Mouse (Mus musculus): ENCODE measurements around the gene Aldh8a1.
A peak's percentile ranks its signal among the peaks of the same experiment; 100 is the strongest.

The Aldh8a1 gene

GRCm38 (mm10) chr10:21376682-21377473 lies at the start of gene Aldh8a1:
TSS of gene Aldh8a1 (plus strand) at chr10:21377291.
- DNase-seq (ENCODE audit: low spot score) = no peak

- no peak for DNase-seq (ENCODE audit: low spot score)
These were observed 49.4 kb upstream of the Aldh8a1 start for GRCm38 (mm10) chr10:21327605-21328135.

GRCm38 (mm10) chr10:21334349-21335105 lies 42.6 kb upstream of the Aldh8a1 start:
- no peak for DNase-seq (ENCODE audit: low spot score)

GRCm38 (mm10) chr10:21335534-21335933 lies 41.6 kb upstream of the Aldh8a1 start:
- DNase-seq (ENCODE audit: low spot score) = no peak

- peak; percentile 31 for DNase-seq (ENCODE audit: low spot score)
These were observed 39.9 kb upstream of the Aldh8a1 start for GRCm38 (mm10) chr10:21337191-21337590.

DNA sequence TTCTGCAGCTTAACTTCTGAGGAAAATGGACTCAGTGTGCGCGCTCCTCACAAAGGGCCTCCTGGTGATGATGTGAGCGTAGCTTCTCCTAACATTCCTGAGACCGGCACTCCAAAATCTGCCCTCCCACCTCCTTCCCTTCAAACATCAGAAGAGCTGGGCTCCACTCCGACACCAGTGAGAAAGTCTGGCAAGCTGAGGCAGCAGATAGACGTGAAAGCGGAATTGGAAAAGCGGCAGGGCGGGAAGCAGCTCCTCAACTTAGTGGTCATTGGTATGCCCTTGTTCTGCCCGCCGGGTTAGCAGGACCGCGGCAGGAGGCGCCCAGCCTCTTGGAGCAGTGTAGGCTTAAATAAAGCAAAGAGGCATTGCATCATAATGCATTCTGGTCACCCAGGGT lies 35.4 kb upstream of the Aldh8a1 start:
- DNase-seq (ENCODE audit: low spot score) = no peak

- no peak for DNase-seq (ENCODE audit: low spot score)
These were observed 34.6 kb upstream of the Aldh8a1 start for GRCm38 (mm10) chr10:21342331-21343005.

DNA sequence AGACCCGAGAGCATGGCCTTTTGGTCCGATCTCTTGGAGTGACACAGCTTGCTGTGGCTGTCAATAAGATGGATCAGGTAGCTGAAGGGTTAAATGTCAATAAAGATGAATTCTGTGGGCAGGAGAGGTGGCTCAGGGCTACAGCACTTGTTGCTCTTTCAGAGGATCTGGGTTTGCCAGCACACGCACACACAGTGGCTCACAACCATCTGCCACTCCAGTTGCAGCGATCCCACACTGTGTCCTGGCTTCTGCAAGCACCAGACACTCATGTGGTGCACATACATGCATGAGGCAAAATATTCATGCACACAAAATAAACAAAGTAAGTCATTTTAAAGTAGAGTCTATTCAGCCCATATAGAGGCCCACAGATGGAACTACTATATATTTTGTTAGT lies 29.8 kb upstream of the Aldh8a1 start:
- no peak for DNase-seq (ENCODE audit: low spot score)

DNA sequence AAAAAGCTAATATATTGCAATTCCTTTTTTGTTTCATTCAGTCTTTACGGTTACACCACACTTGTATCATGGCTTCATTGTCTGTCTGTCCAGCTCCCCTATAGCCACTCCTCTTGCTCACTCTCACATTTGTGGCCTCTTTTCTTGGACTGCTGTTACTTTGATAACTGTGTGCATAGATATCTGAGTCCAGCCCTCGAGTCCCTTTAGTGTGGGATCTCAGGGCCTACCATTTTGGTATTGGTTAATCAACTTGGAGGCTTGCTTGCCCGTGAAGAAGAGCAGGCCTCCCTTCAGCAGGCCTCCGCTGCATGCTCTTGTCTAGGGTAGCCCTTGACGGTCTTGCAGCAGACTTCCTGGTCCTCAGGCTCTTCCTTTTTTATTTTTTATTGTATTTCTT lies 27.6 kb upstream of the Aldh8a1 start:
- DNase-seq (ENCODE audit: low spot score) = no peak

DNA sequence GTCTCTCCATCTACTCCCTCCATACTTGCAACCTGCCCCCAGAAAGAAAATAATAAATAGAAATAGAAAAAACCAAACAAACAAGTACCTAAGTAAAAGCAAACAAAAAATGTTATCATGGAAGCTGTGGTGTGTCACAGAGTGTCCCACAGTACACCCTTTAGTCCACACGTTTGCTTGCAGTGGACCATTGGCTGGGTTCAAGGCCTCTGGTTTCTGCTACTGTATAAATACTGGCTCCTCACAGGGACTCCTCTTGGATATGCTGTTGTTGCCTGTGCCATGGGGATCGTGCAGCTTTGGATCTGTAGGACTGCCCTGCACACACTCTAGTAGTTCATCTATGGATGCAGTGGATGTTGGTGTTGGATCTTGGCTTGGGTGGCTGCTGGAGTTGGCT lies 27.1 kb upstream of the Aldh8a1 start:
- DNase-seq (ENCODE audit: low spot score) = no peak

GRCm38 (mm10) chr10:21350531-21351515 lies 26.3 kb upstream of the Aldh8a1 start:
- DNase-seq (ENCODE audit: low spot score) = no peak

GRCm38 (mm10) chr10:21351766-21352165 lies 25.3 kb upstream of the Aldh8a1 start:
- no peak for DNase-seq (ENCODE audit: low spot score)

GRCm38 (mm10) chr10:21353890-21354289 lies 23.2 kb upstream of the Aldh8a1 start:
- DNase-seq (ENCODE audit: low spot score) = no peak

GRCm38 (mm10) chr10:21354506-21354905 lies 22.6 kb upstream of the Aldh8a1 start:
- no peak for DNase-seq (ENCODE audit: low spot score)

DNA sequence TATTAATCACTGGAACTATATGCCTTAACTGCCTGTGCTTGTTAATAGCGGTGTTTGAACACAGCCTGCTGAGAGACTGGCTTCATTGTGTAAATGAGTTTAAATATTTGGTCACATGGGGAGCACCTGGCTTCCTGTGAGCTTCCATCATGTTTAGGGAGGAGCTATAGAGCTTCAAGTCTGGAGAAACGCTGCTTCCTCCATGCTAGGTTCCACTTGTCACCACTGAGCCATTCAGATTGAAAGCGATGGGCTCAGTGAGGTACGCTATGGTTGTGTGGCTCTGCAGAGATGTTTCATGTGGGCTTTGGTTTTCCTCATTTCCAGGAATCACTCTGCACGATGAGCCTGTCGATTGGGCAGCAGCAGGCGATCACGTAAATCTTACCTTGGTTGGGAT lies 19.1 kb upstream of the Aldh8a1 start:
- DNase-seq (ENCODE audit: low spot score) = no peak

GRCm38 (mm10) chr10:21359086-21359485 lies 18.0 kb upstream of the Aldh8a1 start:
- no peak for DNase-seq (ENCODE audit: low spot score)

- DNase-seq (ENCODE audit: low spot score) = no peak
These were observed 15.2 kb upstream of the Aldh8a1 start for GRCm38 (mm10) chr10:21361871-21362270.

DNA sequence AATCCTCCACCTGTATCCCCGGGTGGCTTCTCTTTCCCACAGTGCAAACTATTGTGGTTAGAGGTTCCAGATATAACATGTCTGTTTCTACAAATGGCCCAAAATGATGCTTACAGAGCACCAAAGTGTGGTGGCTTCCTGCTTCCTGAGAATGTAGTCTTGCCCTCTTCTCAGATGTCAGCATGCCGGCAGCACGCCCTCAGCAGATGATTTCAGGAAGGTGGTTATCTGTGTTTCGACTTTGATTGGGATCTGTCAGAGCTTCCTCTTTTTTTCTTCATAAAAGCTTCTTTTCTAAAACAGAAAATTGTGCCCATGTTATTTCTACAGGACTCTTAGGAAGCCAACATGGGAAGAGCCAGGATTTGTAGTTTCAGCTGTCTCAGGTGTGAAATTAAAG lies 13.8 kb upstream of the Aldh8a1 start:
- DNase-seq (ENCODE audit: low spot score) = no peak

GRCm38 (mm10) chr10:21364946-21365345 lies 12.1 kb upstream of the Aldh8a1 start:
- no peak for DNase-seq (ENCODE audit: low spot score)

- no peak for DNase-seq (ENCODE audit: low spot score)
These were observed 11.2 kb upstream of the Aldh8a1 start for GRCm38 (mm10) chr10:21365897-21366296.

GRCm38 (mm10) chr10:21366471-21366870 lies 10.6 kb upstream of the Aldh8a1 start:
- no peak for DNase-seq (ENCODE audit: low spot score)

Data from embryo, embryonic 10.5 days (tissue).